Mouse (Mus musculus) limb, embryonic 15.5 days (tissue): ENCODE data around the gene Rab11fip3. TPM values are rescaled to one million over a fixed set of nuclear protein-coding genes. Genes with fewer than 3 reads are reported as not detected.

Source experiments
- ATAC-seq: fragments of 200-750 bp; cut with Nextera tagmentation; 2 replicates; pipeline ENCODE4 v1.8.0; 2017; ENCODE audit warnings: low read depth, moderate TSS enrichment; ENCODE audit not compliant: insufficient number of reproducible peaks, low FRiP score, low TSS enrichment
- H3K27ac ChIP-seq: fragments of 300-500 bp; sonication (generic); 2 replicates; pipeline ENCODE4 v1.5.1; 2015; ENCODE audit warnings: moderate library complexity, mild to moderate bottlenecking, inconsistent platforms
- H3K27me3 ChIP-seq: fragments of 300-500 bp; sonication (generic); 2 replicates; pipeline ENCODE4 v1.6.1; 2015; ENCODE audit warnings: inconsistent platforms
- H3K36me3 ChIP-seq: fragments of 300-500 bp; sonication (generic); 2 replicates; pipeline ENCODE4 v1.6.1; 2015; ENCODE audit warnings: inconsistent platforms
- H3K4me1 ChIP-seq: fragments of 300-500 bp; sonication (generic); 2 replicates; pipeline ENCODE4 v1.6.1; 2015; ENCODE audit warnings: inconsistent platforms
- H3K4me2 ChIP-seq: fragments of 300-500 bp; sonication (generic); 2 replicates; pipeline ENCODE4 v1.6.1; 2015; ENCODE audit warnings: mild to moderate bottlenecking, inconsistent platforms
- H3K4me3 ChIP-seq: fragments of 300-500 bp; sonication (generic); 2 replicates; pipeline ENCODE4 v1.5.1; 2015; ENCODE audit warnings: mild to moderate bottlenecking, inconsistent platforms
- H3K9ac ChIP-seq: fragments of 300-500 bp; sonication (generic); 2 replicates; pipeline ENCODE4 v1.6.1; 2015; ENCODE audit warnings: inconsistent platforms
- H3K9me3 ChIP-seq: fragments of 300-500 bp; sonication (generic); 2 replicates; pipeline ENCODE4 v1.6.1; 2016; ENCODE audit warnings: inconsistent platforms
- WGBS: fragments of 180-500 bp; shearing (Covaris S2); methylation state at CpG from one replicate; pipeline ENCODE4 v1.1.7; 2015; 5-methylcytosine and 5-hydroxymethylcytosine counted together
- polyA plus RNA-seq: library from polyadenylated mRNA; unstranded; fragments of >200 nt; fragmentation: Nextera tagmentation; extraction: Ambion mirVana; gene quantifications from 2 replicates; pipeline ENCODE4 v1.2.1, GENCODE M21; 2015

The Rab11fip3 gene
- polyA plus RNA-seq, 1 experiment from 2014 or later: 16.8 TPM

- Histone ChIP-seq H3K36me3 (peaks cover 61% of the 10 kb centered on the region), H3K27ac (no peak overlapping the region), H3K4me1 (no peaks in the 10 kb centered on the region), H3K27me3 (peaks cover 3% of the 10 kb centered on the region; the same call in 1 of the 2 replicates), H3K9me3 (no peaks in the 10 kb centered on the region), H3K4me3 (no peak overlapping the region), H3K4me2 (no peak overlapping the region), H3K9ac (no peak overlapping the region)
- no peak for ATAC-seq
- WGBS: 89% methylated on average over 11 of the region's 11 CpGs
Measured at GRCm38 (mm10) chr17:25958771-25959494, 110.4 kb downstream of the Rab11fip3 start.

- Histone ChIP-seq H3K9me3 (no peaks in the 10 kb centered on the region), H3K27ac (no peak overlapping the region), H3K36me3 (peaks cover 48% of the 10 kb centered on the region), H3K4me3 (no peak overlapping the region), H3K4me2 (no peak overlapping the region), H3K4me1 (no peaks in the 10 kb centered on the region), H3K27me3 (peaks cover 15% of the 10 kb centered on the region), H3K9ac (no peak overlapping the region)
- WGBS: 76% methylated on average over 14 of the region's 14 CpGs
- no peak for ATAC-seq
Measured at GRCm38 (mm10) chr17:25957586-25958051, 111.7 kb downstream of the Rab11fip3 start.

DNA sequence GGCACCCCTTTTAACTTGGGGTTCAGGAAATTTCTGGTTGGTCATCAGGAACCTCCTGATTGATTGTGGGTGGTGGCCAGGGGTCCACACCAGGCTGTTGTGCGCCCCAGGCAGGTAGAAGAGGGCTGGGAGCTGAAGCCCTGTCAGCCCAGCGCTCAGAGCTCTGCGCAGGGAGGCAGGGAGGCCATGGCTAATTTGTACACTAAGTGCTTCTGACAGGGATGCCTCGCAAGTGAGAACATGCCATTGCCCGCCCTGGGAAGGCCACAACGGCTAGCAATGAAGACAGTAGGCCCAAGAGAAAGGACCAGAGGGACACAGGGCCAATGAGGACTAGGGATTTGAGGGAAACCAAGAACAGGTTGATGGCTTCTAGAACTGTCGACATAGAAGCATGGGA lies 112.7 kb downstream of the Rab11fip3 start:
- H3K27ac ChIP-seq: no peak overlapping the region
- no peaks in the 10 kb centered on the region for H3K9me3 ChIP-seq
- H3K9ac ChIP-seq: no peak overlapping the region
- H3K27me3 ChIP-seq: peaks cover 25% of the 10 kb centered on the region
- H3K4me2 ChIP-seq: no peak overlapping the region
- peaks cover 8% of the 10 kb centered on the region for H3K4me1 ChIP-seq
- WGBS: 68% methylated on average over 7 of the region's 7 CpGs
- no peak for ATAC-seq
- peaks cover 38% of the 10 kb centered on the region for H3K36me3 ChIP-seq
- no peak overlapping the region for H3K4me3 ChIP-seq

GRCm38 (mm10) chr17:25956201-25956600 lies 113.2 kb downstream of the Rab11fip3 start:
- H3K9me3 ChIP-seq: no peaks in the 10 kb centered on the region
- 55% methylated on average over 7 of the region's 7 CpGs for WGBS
- H3K4me3 ChIP-seq: no peak overlapping the region
- no peak overlapping the region for H3K4me2 ChIP-seq
- no peak overlapping the region for H3K9ac ChIP-seq
- H3K4me1 ChIP-seq: peaks cover 12% of the 10 kb centered on the region
- no peak overlapping the region for H3K27ac ChIP-seq
- peaks cover 33% of the 10 kb centered on the region for H3K36me3 ChIP-seq
- H3K27me3 ChIP-seq: peaks cover 29% of the 10 kb centered on the region
- ATAC-seq: no peak

DNA sequence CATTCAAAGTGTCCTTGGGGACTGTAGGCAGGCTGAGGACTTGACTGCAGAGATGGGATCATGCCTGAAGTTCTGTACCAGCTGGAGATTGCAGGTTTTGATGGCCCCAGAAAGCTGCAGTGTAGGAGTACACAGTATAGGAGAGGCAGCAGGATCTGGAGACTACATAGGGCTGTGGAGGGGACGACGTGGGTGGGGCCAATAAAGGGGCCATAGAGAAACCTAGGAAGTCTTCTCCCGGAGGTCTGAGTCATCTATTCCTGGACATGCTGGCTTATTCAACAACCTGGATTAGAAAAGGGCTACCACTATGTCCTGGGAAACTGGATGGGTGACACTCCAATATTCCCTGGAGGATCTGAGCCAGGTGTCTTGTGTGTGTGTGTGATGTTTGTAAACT lies 113.6 kb downstream of the Rab11fip3 start:
- peaks cover 16% of the 10 kb centered on the region for H3K4me1 ChIP-seq
- peaks cover 30% of the 10 kb centered on the region for H3K36me3 ChIP-seq
- no peak overlapping the region for H3K4me3 ChIP-seq
- no peak overlapping the region for H3K27ac ChIP-seq
- no peak for ATAC-seq
- peaks cover 34% of the 10 kb centered on the region for H3K27me3 ChIP-seq
- no peaks in the 10 kb centered on the region for H3K9me3 ChIP-seq
- WGBS: 51% methylated on average over 3 of the region's 3 CpGs
- H3K4me2 ChIP-seq: no peak overlapping the region
- no peak overlapping the region for H3K9ac ChIP-seq

DNA sequence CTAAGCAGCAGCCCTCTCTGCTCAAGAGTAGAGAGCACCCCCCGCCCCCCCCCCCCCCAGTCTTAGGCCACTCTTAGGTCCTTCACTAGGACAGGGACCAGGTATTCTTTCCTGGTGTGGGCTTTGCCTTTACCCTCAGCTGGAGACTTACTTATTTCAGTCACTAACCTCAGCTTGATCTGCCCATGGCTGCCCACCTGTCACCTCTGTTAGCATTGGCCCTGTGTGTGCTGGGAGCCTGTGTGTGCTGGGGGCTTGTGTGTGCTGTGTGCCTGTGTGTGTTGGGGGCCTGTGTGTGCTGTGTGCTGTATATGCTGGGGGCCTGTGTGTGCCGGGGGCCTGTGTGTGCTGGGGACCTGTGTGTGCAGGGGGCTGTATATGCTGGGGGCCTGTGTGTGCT lies 114.7 kb downstream of the Rab11fip3 start:
- 54% methylated on average over 2 of the region's 2 CpGs for WGBS
- Histone ChIP-seq H3K27me3 (peaks cover 44% of the 10 kb centered on the region), H3K4me1 (peaks cover 16% of the 10 kb centered on the region), H3K4me3 (no peak overlapping the region), H3K27ac (no peak overlapping the region), H3K9ac (no peak overlapping the region), H3K4me2 (no peak overlapping the region), H3K9me3 (no peaks in the 10 kb centered on the region), H3K36me3 (peaks cover 20% of the 10 kb centered on the region)
- ATAC-seq: no peak

GRCm38 (mm10) chr17:25953161-25953560 lies 116.2 kb downstream of the Rab11fip3 start:
- ATAC-seq: no peak
- no peaks in the 10 kb centered on the region for H3K9me3 ChIP-seq
- H3K4me1 ChIP-seq: peaks cover 16% of the 10 kb centered on the region
- H3K9ac ChIP-seq: no peak overlapping the region
- H3K4me3 ChIP-seq: no peak overlapping the region
- H3K4me2 ChIP-seq: no peak overlapping the region
- peaks cover 46% of the 10 kb centered on the region for H3K27me3 ChIP-seq
- WGBS: 76% methylated on average over 5 of the region's 5 CpGs
- peaks cover 10% of the 10 kb centered on the region for H3K36me3 ChIP-seq
- no peak overlapping the region for H3K27ac ChIP-seq

DNA sequence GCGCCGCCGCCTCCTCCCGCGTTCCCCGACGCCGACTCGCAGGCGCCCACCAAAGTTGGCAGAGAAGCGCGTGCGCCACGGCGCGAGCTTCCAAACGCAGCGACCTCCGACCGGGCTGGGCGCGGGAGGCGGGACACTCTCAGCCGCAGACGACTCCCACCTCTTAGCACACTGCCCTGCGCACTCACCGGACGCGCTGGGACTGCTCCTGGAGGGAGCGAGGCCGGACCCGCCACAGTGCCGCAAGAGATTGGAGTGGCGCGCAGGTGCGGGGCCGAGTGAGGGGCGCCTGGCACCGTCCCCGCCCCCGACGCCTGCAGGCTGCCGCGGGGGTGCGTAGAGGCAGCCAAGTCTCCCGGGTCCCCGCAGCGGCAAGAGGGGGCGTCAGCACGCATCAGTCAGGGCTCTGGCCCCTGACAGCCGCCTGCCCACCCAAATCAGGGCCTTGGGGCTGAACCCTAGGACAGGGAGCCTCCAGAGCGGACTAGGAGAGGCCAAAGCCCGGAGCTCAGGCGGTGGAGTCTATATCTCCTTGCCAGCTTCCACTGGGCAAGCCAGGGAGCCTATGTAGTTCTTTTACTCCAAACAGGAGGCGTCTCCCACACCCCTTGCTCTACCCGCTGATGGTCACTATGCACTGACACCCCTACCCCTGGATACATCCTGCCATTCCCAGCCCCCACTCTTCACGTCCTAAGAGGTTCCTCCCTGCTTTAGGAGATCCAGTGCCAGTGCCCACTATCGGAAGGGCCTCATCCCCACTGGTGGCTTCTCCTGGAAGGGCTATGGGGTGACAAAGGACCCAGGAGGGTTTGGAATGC lies 117.3 kb downstream of the Rab11fip3 start, which contains the start of gene A930017K11Rik:
A930017K11Rik (minus strand) TSS at position 763 of the 821 bp plus-strand sequence.
- H3K4me1 ChIP-seq: peaks cover 16% of the 10 kb centered on the region
- no peaks in the 10 kb centered on the region for H3K36me3 ChIP-seq
- peaks cover 46% of the 10 kb centered on the region for H3K27me3 ChIP-seq
- ATAC-seq: no peak
- 0 out of 2 replicates have a peak within 1 kb of the TSS, but pooled peaks have one; percentile 18 for H3K9ac ChIP-seq
- no peak within 1 kb of the TSS for H3K27ac ChIP-seq
- no peaks in the 10 kb centered on the region for H3K9me3 ChIP-seq
- peak within 1 kb of the TSS; percentile 81 for H3K4me2 ChIP-seq
- peak within 1 kb of the TSS; percentile 43 for H3K4me3 ChIP-seq
- 1% methylated on average over 58 of the region's 58 CpGs for WGBS

GRCm38 (mm10) chr17:25951225-25951802 lies 118.0 kb downstream of the Rab11fip3 start:
- peak; percentile 16; the same call in 1 of the 2 replicates for ATAC-seq
- under 1% methylated on average over 33 of the region's 33 CpGs for WGBS
- Histone ChIP-seq H3K9ac (0 out of 2 replicates have a peak overlapping the region, but pooled peaks have one; percentile 2), H3K4me3 (peak overlapping the region; percentile 43), H3K27me3 (peaks cover 46% of the 10 kb centered on the region), H3K4me1 (peaks cover 16% of the 10 kb centered on the region), H3K9me3 (no peaks in the 10 kb centered on the region), H3K4me2 (peak overlapping the region; percentile 81), H3K27ac (no peak overlapping the region), H3K36me3 (no peaks in the 10 kb centered on the region)

GRCm38 (mm10) chr17:25950706-25951105 lies 118.6 kb downstream of the Rab11fip3 start:
- H3K9me3 ChIP-seq: no peaks in the 10 kb centered on the region
- no peak for ATAC-seq
- H3K4me2 ChIP-seq: no peak overlapping the region
- WGBS: 0% methylated on average over 1 of the region's 3 CpGs
- H3K4me3 ChIP-seq: no peak overlapping the region
- H3K9ac ChIP-seq: no peak overlapping the region
- peaks cover 16% of the 10 kb centered on the region for H3K4me1 ChIP-seq
- no peaks in the 10 kb centered on the region for H3K36me3 ChIP-seq
- H3K27me3 ChIP-seq: peaks cover 46% of the 10 kb centered on the region
- H3K27ac ChIP-seq: no peak overlapping the region

GRCm38 (mm10) chr17:25949981-25950380 lies 119.4 kb downstream of the Rab11fip3 start:
- ATAC-seq: no peak
- no peaks in the 10 kb centered on the region for H3K36me3 ChIP-seq
- H3K4me1 ChIP-seq: peaks cover 16% of the 10 kb centered on the region
- no peak overlapping the region for H3K9ac ChIP-seq
- WGBS: 63% methylated on average over 5 of the region's 5 CpGs
- H3K27me3 ChIP-seq: peaks cover 46% of the 10 kb centered on the region
- H3K9me3 ChIP-seq: no peaks in the 10 kb centered on the region
- H3K4me2 ChIP-seq: no peak overlapping the region
- H3K4me3 ChIP-seq: no peak overlapping the region
- no peak overlapping the region for H3K27ac ChIP-seq
